Mouse (Mus musculus) midbrain, postnatal 0 days (tissue): ENCODE data around the gene Rab2b. TPM values are rescaled to one million over a fixed set of nuclear protein-coding genes. Genes with fewer than 3 reads are reported as not detected.

Source experiments
- ATAC-seq: fragments of 200-750 bp; cut with Nextera tagmentation; 2 replicates; pipeline ENCODE4 v1.8.0; 2017; ENCODE audit warnings: moderate number of reproducible peaks, mild to moderate bottlenecking, moderate TSS enrichment, moderate library complexity; ENCODE audit not compliant: low FRiP score
- DNase-seq: peaks from one replicate; pipeline ENCODE4 v3.0.0-alpha.2; 2015; ENCODE audit warnings: low spot score
- H3K27ac ChIP-seq: fragments of 300-500 bp; sonication (generic); 2 replicates; pipeline ENCODE4 v1.5.1; 2014; ENCODE audit warnings: low read depth, mild to moderate bottlenecking, low read length, mixed read lengths
- H3K27me3 ChIP-seq: fragments of 300-500 bp; sonication (generic); 2 replicates; pipeline ENCODE4 v1.6.1; 2014; ENCODE audit warnings: low read length, control low read depth, mixed read lengths; ENCODE audit not compliant: insufficient read depth
- H3K36me3 ChIP-seq: fragments of 300-500 bp; sonication (generic); 2 replicates; pipeline ENCODE4 v1.6.1; 2014; ENCODE audit warnings: low read length, control low read depth, mixed read lengths; ENCODE audit not compliant: insufficient read depth
- H3K4me1 ChIP-seq: fragments of 300-500 bp; sonication (generic); 2 replicates; pipeline ENCODE4 v1.6.1; 2014; ENCODE audit warnings: mild to moderate bottlenecking, control low read depth, antibody characterized with exemption, low read length, mixed read lengths; ENCODE audit not compliant: insufficient read depth
- H3K4me2 ChIP-seq: fragments of 300-500 bp; sonication (generic); 2 replicates; pipeline ENCODE4 v1.6.1; 2014; ENCODE audit warnings: low read depth, mild to moderate bottlenecking, low read length, mixed read lengths; ENCODE audit not compliant: poor library complexity, severe bottlenecking
- H3K4me3 ChIP-seq: fragments of 300-500 bp; sonication (generic); 2 replicates; pipeline ENCODE4 v1.5.1; 2014; ENCODE audit warnings: low read depth, mild to moderate bottlenecking, low read length, moderate library complexity
- H3K9ac ChIP-seq: fragments of 300-500 bp; sonication (generic); replicated peaks from 2 replicates; pipeline ENCODE4 v1.6.1; 2014; ENCODE audit warnings: mild to moderate bottlenecking, low read length, moderate library complexity, mixed read lengths; ENCODE audit not compliant: poor library complexity, severe bottlenecking
- H3K9me3 ChIP-seq: fragments of 300-500 bp; sonication (generic); 2 replicates; pipeline ENCODE4 v1.6.1; 2016; ENCODE audit warnings: low read length, control low read depth
- CTCF ChIP-seq: IDR thresholded peaks from 2 replicates; pipeline ENCODE4 v1.5.1; 2016; ENCODE audit warnings: antibody characterized with exemption, mild to moderate bottlenecking
- WGBS: fragments of 180-500 bp; shearing (Covaris S2); extraction: QIAGEN DNeasy Blood & Tissue Kit; methylation state at CpG from one replicate; pipeline ENCODE4 v1.1.7; 2014; 5-methylcytosine and 5-hydroxymethylcytosine counted together
- polyA plus RNA-seq: library from polyadenylated mRNA; unstranded; fragments of >200 nt; fragmentation: Nextera tagmentation; extraction: Ambion mirVana; gene quantifications from 2 replicates; pipeline ENCODE4 v1.2.1, GENCODE M21; 2015
- total RNA-seq: library from RNA; depleted of rRNA; stranded (reverse); fragments of >200 nt; gene quantifications from 2 replicates; pipeline ENCODE4 v1.2.3, GENCODE M21; 2014

Gene Rab2b
- total and polyA plus RNA-seq, 2 experiments from 2014 or later = 57.6 to 57.7 TPM

GRCm38 (mm10) chr14:52316441-52317225 is 37.3 kb upstream of the Rab2b start:
- no peak for TF ChIP-seq CTCF
- Histone ChIP-seq H3K4me1 (peaks cover 13% of the 10 kb centered on the region), H3K36me3 (peaks cover 25% of the 10 kb centered on the region), H3K9ac (peak overlapping the region; percentile 98), H3K27ac (peak overlapping the region; percentile 98), H3K9me3 (no peaks in the 10 kb centered on the region), H3K4me3 (peak overlapping the region; percentile 86), H3K27me3 (no peaks in the 10 kb centered on the region), H3K4me2 (peak overlapping the region; percentile 85)
- peak; percentile 54 for DNase-seq
- ATAC-seq = peak; percentile 71
- 3% methylated on average over 16 of the region's 16 CpGs for WGBS

- peak; percentile 87 for DNase-seq
- peak overlapping the region; percentile 86 for H3K4me3 ChIP-seq
- 0% methylated on average over 31 of the region's 41 CpGs for WGBS
- H3K27me3 ChIP-seq = no peaks in the 10 kb centered on the region
- peaks cover 26% of the 10 kb centered on the region for H3K36me3 ChIP-seq
- H3K4me2 ChIP-seq = peak overlapping the region; percentile 85
- peak; percentile 85 for ATAC-seq
- peaks cover 13% of the 10 kb centered on the region for H3K4me1 ChIP-seq
- TF ChIP-seq CTCF = no peak
- H3K9me3 ChIP-seq = no peaks in the 10 kb centered on the region
- H3K9ac ChIP-seq = peak overlapping the region; percentile 98
- peak overlapping the region; percentile 98 for H3K27ac ChIP-seq
Measured at GRCm38 (mm10) chr14:52315792-52316440, 36.6 kb upstream of the Rab2b start.

- H3K9ac ChIP-seq = peak overlapping the region; percentile 98
- no peaks in the 10 kb centered on the region for H3K27me3 ChIP-seq
- peaks cover 13% of the 10 kb centered on the region for H3K4me1 ChIP-seq
- H3K36me3 ChIP-seq = peaks cover 26% of the 10 kb centered on the region
- ATAC-seq (peak; percentile 4), DNase-seq (no peak)
- WGBS = 5% methylated on average over 17 of the region's 17 CpGs
- H3K4me3 ChIP-seq = peak overlapping the region; percentile 86
- TF ChIP-seq CTCF = no peak
- H3K27ac ChIP-seq = peak overlapping the region; percentile 98
- H3K9me3 ChIP-seq = no peaks in the 10 kb centered on the region
- H3K4me2 ChIP-seq = peak overlapping the region; percentile 85
Measured at GRCm38 (mm10) chr14:52315283-52315780, 36.0 kb upstream of the Rab2b start.

- Histone ChIP-seq H3K4me3 (peak overlapping the region; percentile 86), H3K9me3 (no peaks in the 10 kb centered on the region), H3K27me3 (no peaks in the 10 kb centered on the region), H3K4me2 (peak overlapping the region; percentile 85), H3K36me3 (peaks cover 26% of the 10 kb centered on the region), H3K9ac (peak overlapping the region; percentile 98; the same call in 1 of the 2 replicates), H3K27ac (peak overlapping the region; percentile 98), H3K4me1 (peaks cover 13% of the 10 kb centered on the region)
- WGBS = 40% methylated on average over 8 of the region's 8 CpGs
- TF ChIP-seq CTCF = no peak
- ATAC-seq (no peak), DNase-seq (no peak)
Measured at GRCm38 (mm10) chr14:52314808-52315150, 35.4 kb upstream of the Rab2b start.

GRCm38 (mm10) chr14:52313931-52314807 is 34.8 kb upstream of the Rab2b start:
- Histone ChIP-seq H3K27me3 (no peaks in the 10 kb centered on the region), H3K4me2 (peak overlapping the region; percentile 85), H3K9ac (no peak overlapping the region; the same call in 1 of the 2 replicates), H3K4me1 (peaks cover 13% of the 10 kb centered on the region), H3K4me3 (peak overlapping the region; percentile 86; the same call in 1 of the 2 replicates), H3K27ac (0 out of 2 replicates have a peak overlapping the region, but pooled peaks have one; percentile 18), H3K9me3 (no peaks in the 10 kb centered on the region), H3K36me3 (peaks cover 26% of the 10 kb centered on the region)
- ATAC-seq = no peak
- WGBS = 78% methylated on average over 26 of the region's 26 CpGs
- 0 out of 2 replicates have a peak, but pooled peaks have one; percentile 4 for TF ChIP-seq CTCF
- DNase-seq = no peak
